Mouse (Mus musculus) heart, embryonic 13.5 days (tissue): ENCODE data around the gene Wdr45. TPM values are rescaled to one million over a fixed set of nuclear protein-coding genes. Genes with fewer than 3 reads are reported as not detected.

Source experiments
- ATAC-seq: fragments of 200-750 bp; cut with Nextera tagmentation; 2 replicates; pipeline ENCODE4 v1.8.0; 2017; ENCODE audit warnings: moderate TSS enrichment; ENCODE audit not compliant: insufficient number of reproducible peaks, low FRiP score, low TSS enrichment; ENCODE audit errors: extremely low read depth
- H3K27ac ChIP-seq: fragments of 300-500 bp; sonication (generic); replicated peaks from 2 replicates; pipeline ENCODE4 v1.5.1; 2015; ENCODE audit warnings: moderate library complexity, mild to moderate bottlenecking, inconsistent platforms
- H3K27me3 ChIP-seq: fragments of 300-500 bp; sonication (generic); replicated peaks from 2 replicates; pipeline ENCODE4 v1.6.1; 2015; ENCODE audit warnings: mild to moderate bottlenecking, inconsistent platforms
- H3K36me3 ChIP-seq: fragments of 300-500 bp; sonication (generic); 2 replicates; pipeline ENCODE4 v1.6.1; 2015; ENCODE audit warnings: mild to moderate bottlenecking, inconsistent platforms
- H3K4me1 ChIP-seq: fragments of 300-500 bp; sonication (generic); 2 replicates; pipeline ENCODE4 v1.6.1; 2015; ENCODE audit warnings: inconsistent platforms
- H3K4me2 ChIP-seq: fragments of 300-500 bp; sonication (generic); 2 replicates; pipeline ENCODE4 v1.6.1; 2015; ENCODE audit warnings: inconsistent platforms, mild to moderate bottlenecking, moderate library complexity
- H3K4me3 ChIP-seq: fragments of 300-500 bp; sonication (generic); 2 replicates; pipeline ENCODE4 v1.5.1; 2015; ENCODE audit warnings: moderate library complexity, mild to moderate bottlenecking, inconsistent platforms
- H3K9ac ChIP-seq: fragments of 300-500 bp; sonication (generic); 2 replicates; pipeline ENCODE4 v1.6.1; 2015; ENCODE audit warnings: inconsistent platforms, mild to moderate bottlenecking, moderate library complexity
- H3K9me3 ChIP-seq: fragments of 300-500 bp; sonication (generic); 2 replicates; pipeline ENCODE4 v1.6.1; 2016; ENCODE audit warnings: inconsistent platforms
- WGBS: fragments of 180-500 bp; shearing (Covaris S2); methylation state at CpG from one replicate; pipeline ENCODE4 v1.1.7; 2015; ENCODE audit warnings: mixed read lengths; 5-methylcytosine and 5-hydroxymethylcytosine counted together
- polyA plus RNA-seq: library from polyadenylated mRNA; unstranded; fragments of >200 nt; fragmentation: Nextera tagmentation; extraction: Ambion mirVana; gene quantifications from 2 replicates; pipeline ENCODE4 v1.2.1, GENCODE M21; 2015

The Wdr45 gene
- polyA plus RNA-seq, 1 experiment from 2014 or later, result 25.0 TPM

DNA sequence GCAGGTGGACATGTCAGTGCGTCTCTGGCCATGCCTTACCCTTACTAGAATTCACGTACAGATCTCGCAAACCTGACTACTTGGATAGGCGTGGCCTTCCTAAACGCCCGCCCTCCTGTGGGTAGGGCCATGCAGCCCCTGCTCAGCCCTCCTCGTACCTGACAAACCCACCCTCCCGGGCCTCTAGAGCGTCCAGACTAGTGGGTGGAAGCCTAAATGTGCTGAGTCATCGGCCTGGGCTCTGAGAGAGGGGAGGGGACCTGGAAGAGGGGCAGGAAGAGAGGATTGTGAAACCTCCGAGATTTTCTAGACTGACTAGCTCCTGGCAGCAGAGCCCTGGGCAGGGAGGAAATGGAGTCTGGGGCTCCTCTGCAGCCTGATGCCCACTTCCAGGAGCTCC is 51.6 kb downstream of the Wdr45 start:
- peak overlapping the region; percentile 73 for H3K27ac ChIP-seq
- H3K36me3 ChIP-seq, result peaks cover 44% of the 10 kb centered on the region
- H3K9ac ChIP-seq, result peak overlapping the region; percentile 89
- H3K4me3 ChIP-seq, result peak overlapping the region; percentile 76
- WGBS, result 14% methylated on average over 11 of the region's 11 CpGs
- peak; percentile 35; the same call in 1 of the 2 replicates for ATAC-seq
- no peaks in the 10 kb centered on the region for H3K27me3 ChIP-seq
- peak overlapping the region; percentile 75 for H3K4me2 ChIP-seq
- H3K4me1 ChIP-seq, result peaks cover 22% of the 10 kb centered on the region
- H3K9me3 ChIP-seq, result no peaks in the 10 kb centered on the region

DNA sequence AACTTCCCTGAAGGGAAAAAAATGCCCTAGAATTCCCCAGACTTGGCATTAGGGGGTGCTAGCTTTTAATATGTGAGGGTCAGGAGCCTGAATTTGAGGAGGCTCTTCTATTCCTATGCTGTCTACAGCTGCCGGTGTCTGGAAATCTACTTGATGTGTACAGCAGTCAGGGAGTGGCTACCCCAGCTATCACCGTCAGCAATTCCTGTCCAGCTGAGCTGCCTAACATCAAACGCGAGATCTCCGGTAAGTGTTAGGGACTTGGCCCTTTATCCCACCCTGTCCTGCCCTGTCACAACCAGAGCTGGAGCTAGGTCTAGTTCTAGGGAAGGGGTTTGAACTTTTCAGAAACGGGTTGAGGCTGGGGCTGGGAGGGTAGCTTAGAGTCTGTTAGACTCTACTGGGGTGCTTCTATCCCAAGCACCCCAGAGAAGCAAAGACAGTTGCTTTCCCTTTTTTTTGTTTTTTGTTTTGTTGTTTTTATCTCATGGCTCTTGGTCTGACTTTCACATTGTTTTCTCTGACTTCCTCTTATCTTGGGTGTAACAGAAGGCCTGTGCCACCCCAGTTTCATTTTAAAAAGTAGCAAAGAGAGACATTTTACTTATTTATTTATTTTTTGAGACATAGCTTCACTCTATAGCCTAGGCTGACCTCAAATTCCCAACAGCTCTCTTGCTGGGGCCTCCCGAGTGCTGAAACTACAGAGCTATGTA is 55.3 kb downstream of the Wdr45 start:
- WGBS, result 67% methylated on average over 7 of the region's 7 CpGs
- ATAC-seq, result no peak
- H3K4me2 ChIP-seq, result no peak overlapping the region
- no peak overlapping the region for H3K9ac ChIP-seq
- no peaks in the 10 kb centered on the region for H3K27me3 ChIP-seq
- no peak overlapping the region for H3K27ac ChIP-seq
- H3K4me3 ChIP-seq, result no peak overlapping the region
- peaks cover 81% of the 10 kb centered on the region for H3K36me3 ChIP-seq
- peaks cover 18% of the 10 kb centered on the region for H3K4me1 ChIP-seq
- no peaks in the 10 kb centered on the region for H3K9me3 ChIP-seq

DNA sequence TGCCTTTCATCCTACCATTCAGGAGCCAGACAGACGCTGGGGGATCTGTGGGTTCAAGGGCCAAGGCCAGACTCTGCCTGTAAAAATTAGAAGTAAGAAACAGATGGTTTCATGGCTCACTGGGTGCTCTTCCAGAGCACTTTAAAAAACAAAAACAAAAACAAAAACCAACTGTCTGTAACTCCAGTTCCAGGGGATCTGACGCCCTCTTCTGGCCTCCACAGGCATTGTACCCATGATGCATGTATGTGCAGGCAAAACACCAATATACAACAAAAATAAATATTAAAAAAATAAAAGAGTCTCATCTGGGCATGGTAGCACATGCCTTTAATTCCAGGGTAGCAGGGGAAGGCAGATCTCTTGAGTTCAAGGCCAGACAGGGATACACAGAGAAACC is 58.6 kb downstream of the Wdr45 start:
- no peaks in the 10 kb centered on the region for H3K4me1 ChIP-seq
- no peaks in the 10 kb centered on the region for H3K9me3 ChIP-seq
- H3K36me3 ChIP-seq, result peaks cover 66% of the 10 kb centered on the region
- H3K9ac ChIP-seq, result no peak overlapping the region
- no peak overlapping the region for H3K4me3 ChIP-seq
- no peak overlapping the region for H3K4me2 ChIP-seq
- H3K27me3 ChIP-seq, result no peaks in the 10 kb centered on the region
- 62% methylated on average over 2 of the region's 2 CpGs for WGBS
- ATAC-seq, result no peak
- H3K27ac ChIP-seq, result no peak overlapping the region

DNA sequence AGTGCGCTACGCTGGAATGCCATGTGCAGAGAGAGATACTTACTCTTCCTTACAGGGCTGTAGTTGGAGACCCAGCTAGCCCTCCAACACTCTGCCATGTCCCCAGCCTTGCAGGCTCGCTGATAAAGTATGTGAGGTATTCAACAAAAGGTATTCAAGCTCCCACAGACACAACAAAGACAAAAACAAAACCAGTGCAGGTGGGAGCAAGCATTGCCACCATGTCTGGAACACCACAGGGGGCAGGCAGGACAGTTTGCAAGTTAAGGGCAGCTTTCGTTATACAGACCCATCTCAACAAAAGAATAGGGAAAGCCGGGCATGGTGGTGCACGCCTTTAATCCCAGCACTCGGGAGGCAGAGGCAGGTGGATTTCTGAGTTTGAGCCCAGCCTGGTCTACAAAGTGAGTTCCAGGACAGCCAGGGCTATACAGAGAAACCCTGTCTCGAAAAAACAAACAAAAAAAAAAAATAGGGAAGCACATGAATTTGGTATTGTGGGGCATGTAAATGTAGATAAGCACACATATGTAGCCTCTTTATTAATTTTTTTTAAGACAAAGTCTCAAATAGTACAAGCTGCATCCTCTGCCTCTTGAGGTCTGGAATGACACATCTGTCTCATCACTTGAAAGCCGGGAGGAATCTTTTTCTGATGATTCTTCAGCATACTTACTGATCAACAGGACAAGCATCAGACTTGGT is 61.5 kb downstream of the Wdr45 start:
- Histone ChIP-seq H3K27me3 (no peaks in the 10 kb centered on the region), H3K9me3 (no peaks in the 10 kb centered on the region), H3K4me2 (no peak overlapping the region), H3K36me3 (peaks cover 40% of the 10 kb centered on the region), H3K4me3 (no peak overlapping the region), H3K27ac (no peak overlapping the region), H3K9ac (no peak overlapping the region), H3K4me1 (no peaks in the 10 kb centered on the region)
- WGBS, result 72% methylated on average over 9 of the region's 9 CpGs
- ATAC-seq, result no peak

GRCm38 (mm10) chrX:7776329-7777082 is 62.4 kb downstream of the Wdr45 start:
- Histone ChIP-seq H3K4me2 (no peak overlapping the region), H3K27me3 (no peaks in the 10 kb centered on the region), H3K27ac (no peak overlapping the region), H3K4me1 (no peaks in the 10 kb centered on the region), H3K4me3 (no peak overlapping the region), H3K36me3 (peaks cover 32% of the 10 kb centered on the region), H3K9me3 (no peaks in the 10 kb centered on the region), H3K9ac (no peak overlapping the region)
- no peak for ATAC-seq
- 46% methylated on average over 8 of the region's 8 CpGs for WGBS

Other genes with a start within 250 kb of the Wdr45 start
- 0.19 TPM in 1 of 2 replicates, not detected in the other for gene Foxp3, start 140.7 kb upstream of the Wdr45 start, polyA plus RNA-seq
- gene Ppp1r3f, start 140.1 kb upstream of the Wdr45 start, polyA plus RNA-seq, result 1.4 and 1.8 TPM in 2 replicates
- gene Ccdc22, start 108.8 kb upstream of the Wdr45 start, polyA plus RNA-seq, result 18.2 and 20.0 TPM in 2 replicates
- gene Cacna1f, start 107.2 kb upstream of the Wdr45 start, polyA plus RNA-seq, result not detected in 2 replicates
- 0.55 and 0.75 TPM in 2 replicates for gene Syp, start 75.9 kb upstream of the Wdr45 start, polyA plus RNA-seq
- 7.0 and 7.3 TPM in 2 replicates for gene Prickle3, start 57.1 kb upstream of the Wdr45 start, polyA plus RNA-seq
- gene Plp2, start 42.9 kb upstream of the Wdr45 start, polyA plus RNA-seq, result 157 and 175 TPM in 2 replicates
- gene Magix, start 33.1 kb upstream of the Wdr45 start, polyA plus RNA-seq, result 0.11 and 0.25 TPM in 2 replicates
- 28.3 and 30.2 TPM in 2 replicates for gene Gpkow, start 17.2 kb upstream of the Wdr45 start, polyA plus RNA-seq
- 0.27 and 0.74 TPM in 2 replicates for gene Gm45208, start 7.9 kb downstream of the Wdr45 start, polyA plus RNA-seq
- 42.4 and 42.5 TPM in 2 replicates for gene Praf2, start 14.1 kb downstream of the Wdr45 start, polyA plus RNA-seq
- 5.6 and 6.1 TPM in 2 replicates for gene Ccdc120, start 36.6 kb downstream of the Wdr45 start, polyA plus RNA-seq
- 16.3 and 16.9 TPM in 2 replicates for gene Tfe3, start 48.2 kb downstream of the Wdr45 start, polyA plus RNA-seq
- 26.7 and 27.3 TPM in 2 replicates for gene Gripap1, start 75.4 kb downstream of the Wdr45 start, polyA plus RNA-seq
- 0.72 and 1.2 TPM in 2 replicates for gene Kcnd1, start 108.0 kb downstream of the Wdr45 start, polyA plus RNA-seq
- 28.0 and 29.4 TPM in 2 replicates for gene Otud5, start 127.0 kb downstream of the Wdr45 start, polyA plus RNA-seq
- gene Pim2, start 163.9 kb downstream of the Wdr45 start, polyA plus RNA-seq, result 5.9 and 6.7 TPM in 2 replicates
- gene Slc35a2, start 169.7 kb downstream of the Wdr45 start, polyA plus RNA-seq, result 24.1 and 25.4 TPM in 2 replicates
- 79.0 and 81.7 TPM in 2 replicates for gene Pqbp1, start 184.9 kb downstream of the Wdr45 start, polyA plus RNA-seq
- gene Timm17b, start 185.0 kb downstream of the Wdr45 start, polyA plus RNA-seq, result 130 and 143 TPM in 2 replicates
- gene Gm10491, start 193.5 kb downstream of the Wdr45 start, polyA plus RNA-seq, result not detected in 2 replicates
- gene Gm10490, start 195.2 kb downstream of the Wdr45 start, polyA plus RNA-seq, result not detected in 2 replicates
- gene Pcsk1n, start 205.5 kb downstream of the Wdr45 start, polyA plus RNA-seq, result 0.42 and 0.78 TPM in 2 replicates
- gene Eras, start 214.3 kb downstream of the Wdr45 start, polyA plus RNA-seq, result not detected in 2 replicates
- gene Hdac6, start 233.6 kb downstream of the Wdr45 start, polyA plus RNA-seq, result 22.8 and 24.9 TPM in 2 replicates